Mouse (Mus musculus) cortical plate, adult 2 months (tissue): ENCODE data around the gene Slc25a16.

Experiments used
- CTCF ChIP-seq: fragments of 200-500 bp; IDR thresholded peaks from 2 replicates; pipeline ENCODE4 v1.5.1; 2011; ENCODE audit warnings: mild to moderate bottlenecking, control low read depth, low read length; ENCODE audit not compliant: insufficient read depth; ENCODE audit errors: extremely low read depth
- POLR2A ChIP-seq: fragments of 200-500 bp; IDR thresholded peaks from 2 replicates; pipeline ENCODE4 v1.6.1; 2011; ENCODE audit warnings: mild to moderate bottlenecking, low read length, control low read depth; ENCODE audit not compliant: insufficient read depth; ENCODE audit errors: extremely low read depth

GRCm38 (mm10) chr10:62993991-62994390 is 73.6 kb downstream of the Slc25a16 start:
- TF ChIP-seq POLR2A (no peak), CTCF (no peak)
